Mouse (Mus musculus): ENCODE results near the gene Usp33. TPM values are rescaled to one million over a fixed set of nuclear protein-coding genes. Genes with fewer than 3 reads are reported as not detected.

The Usp33 gene
- total and polyA plus RNA-seq, 2 experiments = 9.9 to 46.9 TPM

DNA sequence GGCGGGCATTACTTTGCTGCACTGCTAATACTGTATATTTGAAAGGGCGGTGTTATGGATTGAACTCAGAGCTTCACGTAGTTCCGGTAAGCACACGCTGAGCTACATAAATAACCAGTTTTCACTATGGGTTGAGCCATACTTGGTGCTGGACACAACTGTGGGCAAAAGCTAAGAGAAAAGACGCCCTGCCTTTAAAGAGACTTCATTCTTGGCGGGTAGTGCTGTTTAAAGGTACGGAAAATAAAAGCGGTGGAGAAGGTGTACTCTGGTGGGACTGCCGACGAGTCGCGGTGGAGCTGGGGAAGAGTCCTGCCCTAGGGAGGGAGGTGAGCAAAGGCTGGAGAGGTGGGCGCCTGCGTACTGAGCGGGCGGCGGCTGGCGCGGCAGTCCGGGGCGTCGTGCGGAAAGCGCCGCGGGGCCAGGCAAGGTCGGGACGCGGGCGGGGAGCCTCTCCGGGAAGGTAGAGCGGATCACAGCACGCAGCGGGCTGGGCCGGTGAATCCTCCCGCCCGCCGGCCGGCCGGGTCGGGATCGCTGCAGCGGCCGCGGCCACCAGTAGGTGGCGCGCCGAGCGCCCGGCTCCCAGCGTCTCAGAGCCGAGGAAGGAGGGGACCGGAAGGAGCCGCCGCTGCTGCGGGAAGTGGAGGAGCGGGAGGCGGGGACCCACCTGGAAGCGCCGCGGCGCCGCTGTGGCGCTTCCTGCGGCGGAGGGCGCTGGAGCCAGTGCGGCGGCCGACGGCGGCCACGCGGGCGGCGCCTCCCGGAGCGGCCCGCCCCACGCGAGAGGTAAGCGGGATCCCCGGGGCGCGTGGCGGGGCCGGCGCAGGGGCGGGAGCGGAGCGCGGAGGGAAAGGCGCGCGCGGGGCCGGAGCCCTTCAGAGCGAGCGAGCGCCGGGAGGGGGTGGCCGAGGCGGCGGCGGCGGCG is 49.3 kb downstream of the Usp33 start, which contains the start of gene Zzz3:
Gene Zzz3 (plus strand): TSS at position 124 of the 928 bp plus-strand sequence.
- H3K79me2 ChIP-seq (ENCODE audit: control insufficient read depth, insufficient read depth, low read length) = peaks cover 9% of the 10 kb centered on the region; the same call in 1 of the 2 replicates
- under 1% methylated on average over 86 of the region's 108 CpGs for WGBS
- peak within 1 kb of the TSS; percentile 90 for H3K4me3 ChIP-seq (ENCODE audit: insufficient read depth, low read depth, low read length)
- H3K36me3 ChIP-seq (ENCODE audit: control insufficient read depth, insufficient read depth, low read length) = peaks cover 9% of the 10 kb centered on the region; the same call in 1 of the 2 replicates
- H3K27me3 ChIP-seq (ENCODE audit: control insufficient read depth, insufficient read depth, low read length) = no peaks in the 10 kb centered on the region
- 0 out of 2 replicates have a peak, but pooled peaks have one; percentile 43 for TF ChIP-seq POLR2A (IDR thresholded peaks at IDR 0.05; ENCODE audit: extremely low read depth, insufficient read depth, low read length)
- TF ChIP-seq CTCF (IDR thresholded peaks at IDR 0.05; ENCODE audit: low read depth, low read length) = peak; percentile 74
- DNase-seq (ENCODE audit: extremely low read depth, low read depth, low spot score) = peak; percentile 66
- peak within 1 kb of the TSS; percentile 97 for H3K27ac ChIP-seq (replicated peaks; ENCODE audit: insufficient read depth, low read depth, low read length)
- peaks cover 13% of the 10 kb centered on the region for H3K4me1 ChIP-seq (ENCODE audit: control insufficient read depth, insufficient read depth, low read length)
- peak within 1 kb of the TSS; percentile 95 for H3K9ac ChIP-seq (ENCODE audit: low read depth, low read length)

DNA sequence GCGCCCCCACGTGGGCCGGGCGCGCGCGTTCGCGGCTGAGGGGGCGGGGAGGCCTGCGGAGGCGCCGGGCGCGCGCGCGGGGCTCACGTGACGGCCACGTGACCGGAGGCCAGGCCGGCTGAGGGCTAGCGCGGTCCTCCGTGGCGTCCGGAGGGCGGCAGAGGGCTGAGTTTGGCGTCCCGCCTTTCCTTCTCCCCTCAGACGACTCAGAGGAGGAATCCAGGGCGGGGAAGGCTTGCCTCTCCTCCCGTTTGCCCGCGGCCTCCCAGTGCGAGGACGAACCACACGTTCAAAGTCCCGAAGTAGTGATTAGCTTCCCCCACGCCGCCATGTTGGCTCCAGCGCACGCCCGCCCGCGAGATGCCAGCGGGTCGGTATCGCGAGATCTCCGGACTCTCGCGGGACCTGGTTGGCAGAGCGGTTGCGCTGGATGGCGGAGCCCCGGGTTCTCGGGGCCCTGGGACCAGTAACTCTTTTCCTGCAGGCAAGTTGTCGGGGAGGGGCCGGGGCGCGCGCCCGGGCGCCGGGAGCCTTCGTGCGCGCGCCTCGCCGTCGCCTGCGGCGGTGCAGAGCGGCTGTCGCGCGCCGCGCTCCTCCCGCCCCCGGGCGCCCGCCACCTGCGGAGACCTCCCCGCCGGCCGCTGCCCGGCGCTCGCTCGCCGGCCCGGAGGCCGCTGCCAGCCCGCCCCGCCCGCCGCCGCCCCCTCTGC is 50.2 kb downstream of the Usp33 start:
- Histone ChIP-seq H3K79me2 (ENCODE audit: control insufficient read depth, insufficient read depth, low read length) (peaks cover 14% of the 10 kb centered on the region; the same call in 1 of the 2 replicates), H3K27ac (replicated peaks; ENCODE audit: insufficient read depth, low read depth, low read length) (peak overlapping the region; percentile 97), H3K4me1 (ENCODE audit: control insufficient read depth, insufficient read depth, low read length) (peaks cover 15% of the 10 kb centered on the region), H3K4me3 (ENCODE audit: insufficient read depth, low read depth, low read length) (peak overlapping the region; percentile 90), H3K27me3 (ENCODE audit: control insufficient read depth, insufficient read depth, low read length) (no peaks in the 10 kb centered on the region), H3K36me3 (ENCODE audit: control insufficient read depth, insufficient read depth, low read length) (peaks cover 6% of the 10 kb centered on the region; the same call in 1 of the 2 replicates), H3K9ac (ENCODE audit: low read depth, low read length) (peak overlapping the region; percentile 95)
- TF ChIP-seq CTCF (IDR thresholded peaks at IDR 0.05; ENCODE audit: low read depth, low read length) = 0 out of 2 replicates have a peak, but pooled peaks have one; percentile 3
- peak; percentile 70 for TF ChIP-seq POLR2A (IDR thresholded peaks at IDR 0.05; ENCODE audit: extremely low read depth, insufficient read depth, low read length)
- peak; percentile 73 for DNase-seq (ENCODE audit: extremely low read depth, low read depth, low spot score)
- WGBS = 2% methylated on average over 100 of the region's 102 CpGs

DNA sequence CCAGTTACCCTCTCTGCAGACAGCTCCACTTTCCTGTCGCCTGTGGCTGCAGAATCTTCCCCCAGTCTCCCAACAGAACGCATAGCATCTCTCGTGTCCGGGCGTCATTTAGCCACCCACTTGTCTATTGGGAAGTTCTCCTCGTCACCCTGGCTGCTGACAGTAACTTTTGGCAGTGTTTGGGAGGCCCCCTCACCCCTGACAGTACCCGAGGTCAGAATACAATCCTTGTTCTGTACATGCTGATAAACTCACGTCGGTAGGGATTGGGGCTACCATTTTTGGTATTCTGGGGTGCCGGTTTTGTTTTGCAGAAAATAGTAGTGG is 50.7 kb downstream of the Usp33 start:
- DNase-seq (ENCODE audit: extremely low read depth, low read depth, low spot score) = no peak
- TF ChIP-seq CTCF (IDR thresholded peaks at IDR 0.05; ENCODE audit: low read depth, low read length) (no peak), POLR2A (IDR thresholded peaks at IDR 0.05; ENCODE audit: extremely low read depth, insufficient read depth, low read length) (no peak)
- H3K9ac ChIP-seq (ENCODE audit: low read depth, low read length) = peak overlapping the region; percentile 95
- peak overlapping the region; percentile 97 for H3K27ac ChIP-seq (replicated peaks; ENCODE audit: insufficient read depth, low read depth, low read length)
- no peaks in the 10 kb centered on the region for H3K27me3 ChIP-seq (ENCODE audit: control insufficient read depth, insufficient read depth, low read length)
- 1% methylated on average over 10 of the region's 10 CpGs for WGBS
- H3K36me3 ChIP-seq (ENCODE audit: control insufficient read depth, insufficient read depth, low read length) = peaks cover 4% of the 10 kb centered on the region; the same call in 1 of the 2 replicates
- peaks cover 15% of the 10 kb centered on the region for H3K4me1 ChIP-seq (ENCODE audit: control insufficient read depth, insufficient read depth, low read length)
- peak overlapping the region; percentile 90 for H3K4me3 ChIP-seq (ENCODE audit: insufficient read depth, low read depth, low read length)
- peaks cover 15% of the 10 kb centered on the region; the same call in 1 of the 2 replicates for H3K79me2 ChIP-seq (ENCODE audit: control insufficient read depth, insufficient read depth, low read length)

DNA sequence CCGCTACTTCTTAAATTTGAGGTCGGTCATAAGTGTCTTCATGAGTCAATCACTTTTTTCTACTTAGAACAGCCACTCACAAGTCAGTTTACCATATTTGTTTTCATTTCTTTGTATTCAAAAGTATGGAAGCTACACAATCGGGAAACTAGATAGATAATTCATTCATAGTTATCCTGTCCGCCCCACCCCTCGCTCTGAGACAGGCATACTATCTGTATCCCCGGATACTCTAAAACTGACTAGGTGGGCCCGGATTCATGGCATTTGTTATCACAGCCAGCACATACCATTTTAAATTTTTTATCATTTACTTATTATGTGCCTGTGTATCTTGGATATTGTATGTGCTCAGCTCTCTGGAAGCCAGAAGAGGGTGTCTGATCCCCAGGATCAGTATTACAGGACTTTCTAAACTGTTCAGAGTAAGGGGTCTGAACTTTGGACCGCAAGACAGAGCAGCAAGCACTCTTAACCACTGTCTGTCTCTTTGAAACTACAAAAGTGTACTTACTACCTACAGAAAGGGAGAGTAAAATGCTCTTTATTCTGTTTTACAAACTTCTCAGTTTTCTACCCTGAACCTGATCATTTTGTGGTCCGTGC is 51.2 kb downstream of the Usp33 start:
- Histone ChIP-seq H3K4me1 (ENCODE audit: control insufficient read depth, insufficient read depth, low read length) (peaks cover 18% of the 10 kb centered on the region), H3K79me2 (ENCODE audit: control insufficient read depth, insufficient read depth, low read length) (peaks cover 15% of the 10 kb centered on the region; the same call in 1 of the 2 replicates), H3K27me3 (ENCODE audit: control insufficient read depth, insufficient read depth, low read length) (no peaks in the 10 kb centered on the region), H3K27ac (replicated peaks; ENCODE audit: insufficient read depth, low read depth, low read length) (no peak overlapping the region; the same call in 1 of the 2 replicates), H3K36me3 (ENCODE audit: control insufficient read depth, insufficient read depth, low read length) (peaks cover 2% of the 10 kb centered on the region; the same call in 1 of the 2 replicates), H3K4me3 (ENCODE audit: insufficient read depth, low read depth, low read length) (peak overlapping the region; percentile 90; the same call in 1 of the 2 replicates), H3K9ac (ENCODE audit: low read depth, low read length) (peak overlapping the region; percentile 95; the same call in 1 of the 2 replicates)
- no peak for DNase-seq (ENCODE audit: extremely low read depth, low read depth, low spot score)
- WGBS = 21% methylated on average over 9 of the region's 9 CpGs
- TF ChIP-seq POLR2A (IDR thresholded peaks at IDR 0.05; ENCODE audit: extremely low read depth, insufficient read depth, low read length) (no peak), CTCF (IDR thresholded peaks at IDR 0.05; ENCODE audit: low read depth, low read length) (no peak)

DNA sequence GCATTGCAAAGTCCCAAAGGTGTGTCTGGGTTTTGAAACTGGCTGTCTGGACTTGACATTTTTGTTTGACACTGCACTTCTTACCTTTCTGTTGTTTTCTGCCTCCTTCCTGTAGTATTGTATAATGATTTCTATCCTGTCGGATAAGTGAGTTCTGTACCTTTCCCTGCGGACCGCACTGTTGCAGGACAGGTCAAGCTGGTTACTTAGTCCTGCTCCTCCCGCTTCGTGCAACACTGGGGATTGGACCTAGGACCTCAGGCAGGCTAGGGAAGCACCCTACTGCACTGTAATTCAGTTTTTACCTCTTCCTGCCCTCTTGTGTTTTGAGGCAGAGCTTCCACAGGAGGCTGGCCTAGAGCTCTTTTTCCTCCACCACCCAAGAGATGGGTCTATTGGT is 54.2 kb downstream of the Usp33 start:
- Histone ChIP-seq H3K27ac (replicated peaks; ENCODE audit: insufficient read depth, low read depth, low read length) (peak overlapping the region; percentile 33), H3K79me2 (ENCODE audit: control insufficient read depth, insufficient read depth, low read length) (peaks cover 24% of the 10 kb centered on the region)

More for the DNA sequence above, 54.2 kb downstream of the Usp33 start:
- TF ChIP-seq CTCF (IDR thresholded peaks at IDR 0.05; ENCODE audit: low read depth, low read length) = no peak
- TF ChIP-seq POLR2A (IDR thresholded peaks at IDR 0.05; ENCODE audit: extremely low read depth, insufficient read depth, low read length) = no peak
- WGBS = 25% methylated on average over 5 of the region's 5 CpGs
- no peaks in the 10 kb centered on the region for H3K36me3 ChIP-seq (ENCODE audit: control insufficient read depth, insufficient read depth, low read length)
- no peak overlapping the region for H3K4me3 ChIP-seq (ENCODE audit: insufficient read depth, low read depth, low read length)
- DNase-seq (ENCODE audit: extremely low read depth, low read depth, low spot score) = peak; percentile 64
- H3K9ac ChIP-seq (ENCODE audit: low read depth, low read length) = no peak overlapping the region
- peaks cover 36% of the 10 kb centered on the region for H3K4me1 ChIP-seq (ENCODE audit: control insufficient read depth, insufficient read depth, low read length)
- H3K27me3 ChIP-seq (ENCODE audit: control insufficient read depth, insufficient read depth, low read length) = no peaks in the 10 kb centered on the region
